ENCODE assay signal across 8 mouse cellular contexts in genomic region chr14:55101592-55101991, GRCm38 (mm10). TPM values are rescaled to one million over a fixed set of nuclear protein-coding genes. Genes with fewer than 3 reads are reported as not detected.
DNase-seq lines count a peak whose midpoint lies in the region; ATAC-seq and TF ChIP-seq lines count a peak whose summit lies in the region.

No protein-coding gene starts in this region.

- H3K4me2 ChIP-seq in liver, postnatal 0 days (ENCODE audit: low read depth, low read length) = no peak overlapping the region

- H3K27ac ChIP-seq in liver, postnatal 0 days (ENCODE audit: low read depth) = no peak overlapping the region

- H3K4me1 ChIP-seq in G1E (ENCODE audit: insufficient read depth, low read depth, low read length) = peaks cover 58% of the 10 kb centered on the region
- H3K4me1 ChIP-seq in liver, postnatal 0 days (ENCODE audit: insufficient read depth) = peaks cover 19% of the 10 kb centered on the region

- 47% methylated on average over 4 of the region's 4 CpGs for WGBS in liver, postnatal 0 days (ENCODE audit: insufficient replicate concordance)

- no peaks in the 10 kb centered on the region for H3K9me3 ChIP-seq in G1E (replicated peaks)
- no peaks in the 10 kb centered on the region for H3K9me3 ChIP-seq in liver, postnatal 0 days (ENCODE audit: low read length)

- TF ChIP-seq EP300 in liver, postnatal 0 days (IDR thresholded peaks at IDR 0.05; ENCODE audit: low read depth) = no peak

- no peak overlapping the region for H3K9ac ChIP-seq in liver, postnatal 0 days (replicated peaks)

- no peaks in the 10 kb centered on the region for H3K27me3 ChIP-seq in G1E (ENCODE audit: insufficient read depth, low read length)
- no peaks in the 10 kb centered on the region for H3K27me3 ChIP-seq in liver, postnatal 0 days (ENCODE audit: insufficient read depth, low read length)

- peak; percentile 50 to 82 for DNase-seq in adrenal gland, adult (ENCODE audit: inconsistent age in 2 of 2, low spot score in 1 of 2)
- no peak for DNase-seq in adrenal gland, adult 8-10 months
- peak; percentile 62 for DNase-seq in layer of hippocampus, adult 9-11 months
- DNase-seq in layer of hippocampus, adult 8-10 months (ENCODE audit: low spot score in 2 of 2) = no peak
- peak; percentile 64 for DNase-seq in G1E (ENCODE audit: low spot score)
- DNase-seq in cerebellum, postnatal 36 days = peak; percentile 78 to 81
- peak; percentile 56 for DNase-seq in liver, postnatal 0 days
- peak; percentile 58 for DNase-seq in thymus, postnatal 14 days

- H3K36me3 ChIP-seq in G1E (replicated peaks) = peaks cover 88% of the 10 kb centered on the region
- peaks cover 28% of the 10 kb centered on the region for H3K36me3 ChIP-seq in liver, postnatal 0 days (replicated peaks; ENCODE audit: insufficient read depth, low read length)

- TF ChIP-seq CTCF in G1E (IDR thresholded peaks at IDR 0.05; ENCODE audit: low read depth, low read length) = peak; percentile 66
- peak; percentile 80 for TF ChIP-seq CTCF in liver, postnatal 0 days (IDR thresholded peaks at IDR 0.05; ENCODE audit: low read depth)

- no peak overlapping the region for H3K4me3 ChIP-seq in G1E (ENCODE audit: low read depth, low read length)
- H3K4me3 ChIP-seq in liver, postnatal 0 days (ENCODE audit: low read depth, low read length) = no peak overlapping the region

- ATAC-seq in G1E (ENCODE audit: extremely low read depth, insufficient number of reproducible peaks, low FRiP score, poor library complexity, severe bottlenecking) = no peak
- no peak for ATAC-seq in liver, postnatal 0 days

RNA-seq across cellular contexts. Expression of gene Ap1g2, which starts 4.8 kb away (rescaled TPM):
- total RNA-seq in adrenal gland, adult 8-10 months (2022) = 10 to 100 TPM; 24.5 to 29.3 (median 26.0) TPM
- total RNA-seq in layer of hippocampus, adult 8-10 months (2022) = 10 to 100 TPM; 10.8 to 20.7 (median 14.8) TPM
- total RNA-seq in G1E (2014; fragmentation: Nextera tagmentation) (45.8 and 47.8 TPM in 2 replicates), G1E (2017) (17.1 and 31.8 TPM in 2 replicates)
- 16.0 and 21.8 TPM in 2 replicates for polyA plus RNA-seq in G1E (2012)
- polyA plus RNA-seq in liver, postnatal 0 days (2015; fragmentation: Nextera tagmentation; extraction: Ambion mirVana) = 7.8 and 9.6 TPM in 2 replicates

RNA-seq across cellular contexts. Expression of gene Thtpa, which starts 7.0 kb away (rescaled TPM):
- total RNA-seq in adrenal gland, adult 8-10 months (2022) = 10 to 100 TPM; 16.1 to 22.6 (median 21.0) TPM
- total RNA-seq in layer of hippocampus, adult 8-10 months (2022) = 10 to 100 TPM; 19.5 to 23.2 (median 22.3) TPM
- total RNA-seq in G1E (2014; fragmentation: Nextera tagmentation) = 15.2 and 17.1 TPM in 2 replicates
- total RNA-seq in G1E (2017) = 16.3 and 17.2 TPM in 2 replicates
- polyA plus RNA-seq in G1E (2012) = 2.6 and 3.7 TPM in 2 replicates
- polyA plus RNA-seq in liver, postnatal 0 days (2015; fragmentation: Nextera tagmentation; extraction: Ambion mirVana) = 5.9 and 7.0 TPM in 2 replicates

RNA-seq across cellular contexts. Expression of gene Zfhx2, which starts 9.5 kb away (rescaled TPM):
- 10 to 100 TPM in 2 of 4 experiments, 1 to 10 TPM in 2; 6.9 to 17.8 (median 11.7) TPM for total RNA-seq in adrenal gland, adult 8-10 months (2022)
- 10 to 100 TPM; 45.9 to 69.4 (median 55.7) TPM for total RNA-seq in layer of hippocampus, adult 8-10 months (2022)
- total RNA-seq in G1E (2014; fragmentation: Nextera tagmentation) = 7.9 and 8.6 TPM in 2 replicates
- total RNA-seq in G1E (2017) = 1.5 and 1.9 TPM in 2 replicates
- 2.8 and 2.9 TPM in 2 replicates for polyA plus RNA-seq in G1E (2012)
- 0.78 and 1.0 TPM in 2 replicates for polyA plus RNA-seq in liver, postnatal 0 days (2015; fragmentation: Nextera tagmentation; extraction: Ambion mirVana)

RNA-seq across cellular contexts. Expression of gene Jph4, which starts 15.1 kb away (rescaled TPM):
- total RNA-seq in adrenal gland, adult 8-10 months (2022) = 1 to 10 TPM; 3.3 to 6.9 (median 5.3) TPM
- 100 to 1,000 TPM; 361 to 416 (median 386) TPM for total RNA-seq in layer of hippocampus, adult 8-10 months (2022)
- total RNA-seq in G1E (2014; fragmentation: Nextera tagmentation) (not detected in 2 replicates), G1E (2017) (0.06 and 0.11 TPM in 2 replicates)
- polyA plus RNA-seq in G1E (2012) = not detected in 2 replicates
- polyA plus RNA-seq in liver, postnatal 0 days (2015; fragmentation: Nextera tagmentation; extraction: Ambion mirVana) = not detected in 2 replicates

Comparison
In these comparisons a context has a peak if more than half of its experiments do, and no peak if none do; other contexts are left out.
1. DNase-seq: peak in adrenal gland, adult (2 of 2), layer of hippocampus, adult 9-11 months (single experiment), G1E (single experiment), cerebellum, postnatal 36 days (2 of 2), liver, postnatal 0 days (single experiment) and thymus, postnatal 14 days (single experiment); none in adrenal gland, adult 8-10 months (single experiment) and layer of hippocampus, adult 8-10 months (0 of 2).